Mouse (Mus musculus) embryonic fibroblast, embryonic 13.5 days (primary cell): ENCODE results near the gene Fam124a.

Experiments used
- CTCF ChIP-seq: IDR thresholded peaks from 2 replicates; pipeline ENCODE4 v1.5.1; 2011; ENCODE audit warnings: mild to moderate bottlenecking, control low read depth, low read length, moderate library complexity, borderline replicate concordance; ENCODE audit not compliant: insufficient read depth
- POLR2A ChIP-seq: IDR thresholded peaks from 2 replicates; pipeline ENCODE4 v1.6.1; 2011; ENCODE audit warnings: low read depth, mild to moderate bottlenecking, control low read depth, low read length, moderate library complexity

DNA sequence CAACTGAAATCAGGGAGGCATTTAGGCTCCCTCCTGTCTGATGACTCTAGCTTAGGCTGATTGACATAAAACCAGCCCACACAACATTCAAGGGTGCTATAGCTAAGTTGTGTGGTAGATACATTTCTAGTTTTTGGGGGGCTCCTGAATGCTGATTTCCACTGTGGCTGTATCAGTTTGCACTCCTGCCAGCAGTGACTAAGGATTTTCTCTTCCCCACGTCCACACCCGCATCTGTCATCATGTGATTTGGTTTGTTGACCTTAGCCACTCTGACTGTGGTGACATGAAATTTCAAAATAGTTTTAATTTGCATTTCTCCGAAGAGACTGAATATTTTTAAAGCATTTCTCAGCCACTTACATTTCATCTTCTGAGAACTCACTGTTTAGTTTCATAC is 101.9 kb downstream of the Fam124a start:
- TF ChIP-seq POLR2A (no peak), CTCF (no peak)
